8 mouse cellular contexts compared by ENCODE assay signal in the genomic region with DNA sequence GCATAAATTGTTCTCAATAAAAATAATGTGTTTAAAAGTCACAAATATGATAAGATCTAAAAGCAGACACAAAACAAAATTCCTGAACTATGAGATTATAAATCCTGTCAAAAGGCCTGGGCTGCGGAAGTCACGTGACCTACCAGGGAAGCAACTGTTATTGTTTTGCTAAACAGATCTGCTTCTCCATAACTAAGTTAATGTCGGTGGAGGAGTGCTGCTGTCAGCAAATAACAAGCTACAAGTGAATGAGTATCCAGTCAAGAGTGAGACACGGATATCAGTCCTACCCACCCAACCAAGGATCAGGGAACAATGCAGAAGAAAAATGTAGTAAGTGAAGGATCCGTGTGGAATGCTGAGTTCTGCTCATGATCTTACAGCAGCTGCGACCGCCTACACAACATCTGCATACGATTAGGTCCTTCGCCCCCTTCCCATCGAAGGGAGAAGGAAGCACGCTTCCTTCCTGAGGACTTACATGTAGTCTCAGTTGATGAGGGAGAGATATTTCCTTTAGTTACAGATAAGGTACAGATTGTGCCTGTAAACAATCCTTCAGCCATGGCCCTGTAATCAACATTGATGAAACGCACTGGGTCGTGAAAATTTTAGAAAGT. TPM values are rescaled to one million over a fixed set of nuclear protein-coding genes. Genes with fewer than 3 reads are reported as not detected.
DNase-seq lines count a peak whose midpoint lies in the region; ATAC-seq and TF ChIP-seq lines count a peak whose summit lies in the region.
"Had no signal": no experiment of that assay in that cellular context is flagged by ENCODE, and none has a peak within 500 bp of the region (broad histone marks: within the 10 kb centered on the region; RNA-seq: fewer than 3 reads in every experiment).

No protein-coding gene starts in this region.

- no peak overlapping the region for H3K9ac ChIP-seq in neural tube, embryonic 15.5 days (replicated peaks)
- no peak overlapping the region for H3K9ac ChIP-seq in intestine, embryonic 15.5 days

- no peaks in the 10 kb centered on the region for H3K4me1 ChIP-seq in neural tube, embryonic 15.5 days
- H3K4me1 ChIP-seq in small intestine, adult 2 months (ENCODE audit: control insufficient read depth, insufficient read depth, insufficient read length, low read length), result 0 out of 2 replicates have a peak, but pooled peaks cover 1% of the 10 kb centered on the region
- H3K4me1 ChIP-seq in intestine, embryonic 15.5 days (replicated peaks), result no peaks in the 10 kb centered on the region

- no peaks in the 10 kb centered on the region for H3K36me3 ChIP-seq in neural tube, embryonic 15.5 days
- H3K36me3 ChIP-seq in small intestine, adult 2 months (ENCODE audit: control insufficient read depth, insufficient read depth, low read length), result no peaks in the 10 kb centered on the region
- no peaks in the 10 kb centered on the region for H3K36me3 ChIP-seq in intestine, embryonic 15.5 days

- H3K27me3 ChIP-seq in neural tube, embryonic 15.5 days (replicated peaks), result no peaks in the 10 kb centered on the region
- no peaks in the 10 kb centered on the region for H3K27me3 ChIP-seq in small intestine, adult 2 months (ENCODE audit: control insufficient read depth, insufficient read depth, low read length)
- H3K27me3 ChIP-seq in intestine, embryonic 15.5 days (replicated peaks), result no peaks in the 10 kb centered on the region

- DNase-seq in neural tube, embryonic 10.5 days (ENCODE audit: extremely low spot score, low spot score), result peak; percentile 18
- DNase-seq in forelimb bud, embryonic 11.5 days (ENCODE audit: low read depth, low spot score), result peak; percentile 37
- DNase-seq in kidney, postnatal 36 days, result peak; percentile 79 to 87
- no peak for DNase-seq in natural killer cell, adult 2 months (ENCODE audit: low spot score in 2 of 2)

- no peak overlapping the region for H3K4me3 ChIP-seq in neural tube, embryonic 15.5 days (replicated peaks)
- H3K4me3 ChIP-seq in small intestine, adult 2 months (ENCODE audit: low read depth, low read length), result no peak overlapping the region
- H3K4me3 ChIP-seq in intestine, embryonic 15.5 days (replicated peaks), result no peak overlapping the region
- H3K4me3 ChIP-seq: left cerebral cortex, adult 2 months had no signal

- 70% methylated on average over 13 of the region's 13 CpGs for WGBS in neural tube, embryonic 15.5 days
- WGBS in small intestine, adult 2 months, result 68% methylated on average over 13 of the region's 13 CpGs
- 60% methylated on average over 13 of the region's 13 CpGs for WGBS in intestine, embryonic 15.5 days

- H3K27ac ChIP-seq in neural tube, embryonic 15.5 days (replicated peaks), result no peak overlapping the region
- peak overlapping the region; percentile 39; the same call in 1 of the 2 replicates for H3K27ac ChIP-seq in small intestine, adult 2 months (ENCODE audit: insufficient read depth, low read depth, low read length)
- H3K27ac ChIP-seq in intestine, embryonic 15.5 days, result no peak overlapping the region
- H3K27ac ChIP-seq: left cerebral cortex, adult 2 months had no signal

- H3K4me2 ChIP-seq in neural tube, embryonic 15.5 days, result no peak overlapping the region
- no peak overlapping the region for H3K4me2 ChIP-seq in intestine, embryonic 15.5 days (replicated peaks)

- TF ChIP-seq CTCF in small intestine, adult 2 months (IDR thresholded peaks at IDR 0.05; ENCODE audit: extremely low read depth, insufficient read length, insufficient replicate concordance, low read depth, low read length), result no peak

- no peaks in the 10 kb centered on the region for H3K9me3 ChIP-seq in neural tube, embryonic 15.5 days (replicated peaks)
- no peaks in the 10 kb centered on the region for H3K9me3 ChIP-seq in intestine, embryonic 15.5 days

- no peak for ATAC-seq in neural tube, embryonic 15.5 days (ENCODE audit: low FRiP score)
- ATAC-seq in intestine, embryonic 15.5 days, result no peak

- TF ChIP-seq POLR2A in small intestine, adult 2 months (IDR thresholded peaks at IDR 0.05; ENCODE audit: low read depth, low read length), result no peak

RNA-seq across cellular contexts. Expression of a gene that starts 28.5 kb away (rescaled TPM):
- polyA plus RNA-seq in neural tube, embryonic 15.5 days (2015; fragmentation: Nextera tagmentation; extraction: Ambion mirVana), result 15.3 and 22.3 TPM in 2 replicates
- 20.2 and 40.8 TPM in 2 replicates for polyA plus RNA-seq in small intestine, adult 2 months (2012; rRNA removed)
- polyA plus RNA-seq in intestine, embryonic 15.5 days (2015; fragmentation: Nextera tagmentation; extraction: Ambion mirVana), result 31.2 and 32.0 TPM in 2 replicates

Comparison
In these comparisons a context has a peak if more than half of its experiments do, and no peak if none do; other contexts are left out.
1. DNase-seq: peak in neural tube, embryonic 10.5 days (single experiment), forelimb bud, embryonic 11.5 days (single experiment) and kidney, postnatal 36 days (2 of 2); none in natural killer cell, adult 2 months (0 of 2).